Mouse (Mus musculus) kidney, embryonic 14.5 days (tissue): Measurements from ENCODE around the gene Lmo3. TPM values are rescaled to one million over a fixed set of nuclear protein-coding genes. Genes with fewer than 3 reads are reported as not detected.

Source experiments
- ATAC-seq: fragments of 200-750 bp; cut with Nextera tagmentation; 2 replicates; pipeline ENCODE4 v1.8.0; 2017; ENCODE audit warnings: moderate number of reproducible peaks, mild to moderate bottlenecking, moderate TSS enrichment, moderate library complexity; ENCODE audit not compliant: low FRiP score, low TSS enrichment
- H3K27ac ChIP-seq: fragments of 300-500 bp; sonication (generic); 2 replicates; pipeline ENCODE4 v1.5.1; 2014; ENCODE audit warnings: low read depth, mild to moderate bottlenecking, low read length, moderate library complexity, mixed read lengths
- H3K27me3 ChIP-seq: fragments of 300-500 bp; sonication (generic); 2 replicates; pipeline ENCODE4 v1.6.1; 2014; ENCODE audit warnings: mild to moderate bottlenecking, low read length; ENCODE audit not compliant: control insufficient read depth, insufficient read depth
- H3K36me3 ChIP-seq: fragments of 300-500 bp; sonication (generic); 2 replicates; pipeline ENCODE4 v1.6.1; 2014; ENCODE audit warnings: low read length, mixed read lengths; ENCODE audit not compliant: control insufficient read depth, insufficient read depth
- H3K4me1 ChIP-seq: fragments of 300-500 bp; sonication (generic); 2 replicates; pipeline ENCODE4 v1.6.1; 2014; ENCODE audit warnings: low read length, mixed read lengths; ENCODE audit not compliant: control insufficient read depth, insufficient read depth
- H3K4me2 ChIP-seq: fragments of 300-500 bp; sonication (generic); replicated peaks from 2 replicates; pipeline ENCODE4 v1.6.1; 2014; ENCODE audit warnings: low read depth, mild to moderate bottlenecking, low read length
- H3K4me3 ChIP-seq: fragments of 300-500 bp; sonication (generic); 2 replicates; pipeline ENCODE4 v1.5.1; 2014; ENCODE audit warnings: mild to moderate bottlenecking, low read length
- H3K9ac ChIP-seq: fragments of 300-500 bp; sonication (generic); 2 replicates; pipeline ENCODE4 v1.6.1; 2014; ENCODE audit warnings: low read depth, mild to moderate bottlenecking, low read length, moderate library complexity
- H3K9me3 ChIP-seq: fragments of 300-500 bp; sonication (generic); 2 replicates; pipeline ENCODE4 v1.6.1; 2016; ENCODE audit warnings: low read length; ENCODE audit not compliant: control insufficient read depth
- WGBS: fragments of 180-500 bp; shearing (Covaris S2); extraction: QIAGEN DNeasy Blood & Tissue Kit; methylation state at CpG from one replicate; pipeline ENCODE4 v1.1.7; 2014; 5-methylcytosine and 5-hydroxymethylcytosine counted together
- polyA plus RNA-seq: library from polyadenylated mRNA; unstranded; fragments of >200 nt; fragmentation: Nextera tagmentation; extraction: Ambion mirVana; gene quantifications from 2 replicates; pipeline ENCODE4 v1.2.1, GENCODE M21; 2014

The Lmo3 gene
- 0.41 and 0.84 TPM in 2 replicates for polyA plus RNA-seq

DNA sequence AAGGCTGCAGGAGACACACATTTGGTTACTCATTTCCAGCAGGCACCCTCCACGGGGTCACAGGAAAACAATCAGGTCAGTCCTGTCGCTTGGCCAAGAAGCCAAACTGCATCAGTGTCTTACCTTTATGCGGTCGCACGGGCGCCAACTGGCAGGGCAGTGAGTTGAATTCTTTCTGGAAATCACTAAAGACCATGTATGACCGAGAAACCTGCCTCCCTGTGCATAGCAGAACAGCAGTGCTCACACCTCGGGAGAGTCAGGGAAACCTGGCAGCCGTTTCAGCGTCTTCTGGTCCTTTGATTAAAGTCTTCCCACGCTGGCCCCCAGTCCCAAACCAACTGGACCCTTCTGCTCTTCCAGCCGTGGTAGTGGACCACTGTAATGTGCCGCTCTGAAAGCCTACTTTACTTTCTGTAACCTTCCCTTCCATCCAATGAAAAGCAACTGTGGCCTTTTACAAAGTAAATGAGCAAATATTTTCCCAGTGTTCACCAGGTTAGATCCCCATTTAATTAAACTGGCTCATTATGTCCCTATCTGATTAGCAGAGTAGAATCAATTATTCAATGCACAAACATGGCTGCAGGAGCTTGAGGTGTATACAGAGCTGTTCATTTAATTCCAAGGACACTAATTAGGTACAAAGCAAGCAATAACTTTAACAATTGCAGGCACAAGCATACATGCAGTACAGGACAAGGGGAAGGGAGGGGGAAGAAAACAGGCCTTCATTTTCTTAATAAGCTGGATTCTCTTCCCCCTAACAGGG is at the start of gene Lmo3:
Lmo3 (minus strand) TSS at position 235 of the 772 bp plus-strand sequence.
- no peak within 1 kb of the TSS for H3K9ac ChIP-seq
- H3K4me2 ChIP-seq = no peak within 1 kb of the TSS
- H3K27ac ChIP-seq = no peak within 1 kb of the TSS
- no peaks in the 10 kb centered on the region for H3K9me3 ChIP-seq
- H3K4me1 ChIP-seq = no peaks in the 10 kb centered on the region
- H3K36me3 ChIP-seq = no peaks in the 10 kb centered on the region
- no peak for ATAC-seq
- H3K27me3 ChIP-seq = no peaks in the 10 kb centered on the region
- H3K4me3 ChIP-seq = no peak within 1 kb of the TSS
- 78% methylated on average over 13 of the region's 13 CpGs for WGBS

DNA sequence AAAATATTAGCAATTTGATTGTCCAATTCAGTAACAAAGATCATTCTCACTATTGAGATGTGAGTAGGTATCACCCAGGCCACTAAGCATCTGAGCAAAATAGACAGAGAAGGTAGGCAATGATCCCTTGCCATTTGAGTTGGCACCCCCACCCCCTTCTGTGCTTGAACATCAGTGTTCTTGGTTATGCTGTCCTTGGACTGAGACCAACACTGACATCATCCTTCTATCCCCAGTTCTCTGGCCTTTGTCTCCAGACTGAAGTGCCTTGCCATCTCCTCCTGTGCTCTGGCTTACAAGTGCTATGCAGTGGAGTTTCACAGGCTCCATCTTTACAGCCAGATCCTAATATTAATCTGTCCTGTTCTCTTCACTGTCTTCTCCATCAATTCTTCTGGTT is 39.0 kb upstream of the Lmo3 start:
- Histone ChIP-seq H3K27ac (no peak overlapping the region), H3K9me3 (no peaks in the 10 kb centered on the region), H3K4me3 (no peak overlapping the region), H3K27me3 (no peaks in the 10 kb centered on the region), H3K4me1 (no peaks in the 10 kb centered on the region), H3K9ac (no peak overlapping the region), H3K4me2 (no peak overlapping the region), H3K36me3 (no peaks in the 10 kb centered on the region)
- no peak for ATAC-seq

GRCm38 (mm10) chr6:138618396-138618795 is 36.6 kb upstream of the Lmo3 start:
- Histone ChIP-seq H3K9me3 (no peaks in the 10 kb centered on the region), H3K9ac (no peak overlapping the region), H3K4me2 (no peak overlapping the region), H3K27me3 (no peaks in the 10 kb centered on the region), H3K4me1 (no peaks in the 10 kb centered on the region), H3K36me3 (no peaks in the 10 kb centered on the region), H3K4me3 (no peak overlapping the region), H3K27ac (no peak overlapping the region)
- no peak for ATAC-seq
- 83% methylated on average over 3 of the region's 3 CpGs for WGBS

DNA sequence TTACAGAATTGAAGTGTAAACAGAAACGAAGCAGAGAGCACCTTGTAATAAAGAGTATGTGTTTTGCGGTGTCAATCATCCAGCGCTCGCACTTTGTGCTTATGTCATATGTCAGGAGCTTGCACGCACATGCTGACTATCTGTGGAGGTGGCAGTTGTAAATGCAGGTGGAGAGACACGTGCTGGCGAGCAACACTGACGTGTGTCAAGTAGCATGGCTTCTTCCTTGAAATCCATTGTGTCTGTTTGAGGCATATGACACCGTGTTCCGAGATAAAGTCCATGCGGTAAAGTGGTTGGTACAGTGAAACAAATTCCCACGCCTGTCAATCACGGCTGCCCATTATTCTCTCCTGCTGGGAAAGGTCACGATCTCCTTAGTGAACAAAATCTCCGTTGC is 15.2 kb upstream of the Lmo3 start:
- H3K4me3 ChIP-seq = no peak overlapping the region
- no peak overlapping the region for H3K27ac ChIP-seq
- ATAC-seq = no peak
- H3K9ac ChIP-seq = no peak overlapping the region
- no peaks in the 10 kb centered on the region for H3K9me3 ChIP-seq
- no peak overlapping the region for H3K4me2 ChIP-seq
- H3K4me1 ChIP-seq = no peaks in the 10 kb centered on the region
- no peaks in the 10 kb centered on the region for H3K27me3 ChIP-seq
- WGBS = 88% methylated on average over 15 of the region's 15 CpGs
- H3K36me3 ChIP-seq = no peaks in the 10 kb centered on the region

- H3K4me2 ChIP-seq = no peak overlapping the region
- H3K36me3 ChIP-seq = no peaks in the 10 kb centered on the region
- no peak overlapping the region for H3K27ac ChIP-seq
- H3K4me1 ChIP-seq = no peaks in the 10 kb centered on the region
- WGBS = 31% methylated on average over 10 of the region's 10 CpGs
- peak; percentile 69; the same call in 1 of the 2 replicates for ATAC-seq
- H3K4me3 ChIP-seq = no peak overlapping the region
- no peaks in the 10 kb centered on the region for H3K9me3 ChIP-seq
- H3K9ac ChIP-seq = no peak overlapping the region
- no peaks in the 10 kb centered on the region for H3K27me3 ChIP-seq
Measured at GRCm38 (mm10) chr6:138595991-138596698, 14.4 kb upstream of the Lmo3 start.

- 66% methylated on average over 8 of the region's 8 CpGs for WGBS
Measured at GRCm38 (mm10) chr6:138583314-138583713, 1.5 kb upstream of the Lmo3 start.

DNA sequence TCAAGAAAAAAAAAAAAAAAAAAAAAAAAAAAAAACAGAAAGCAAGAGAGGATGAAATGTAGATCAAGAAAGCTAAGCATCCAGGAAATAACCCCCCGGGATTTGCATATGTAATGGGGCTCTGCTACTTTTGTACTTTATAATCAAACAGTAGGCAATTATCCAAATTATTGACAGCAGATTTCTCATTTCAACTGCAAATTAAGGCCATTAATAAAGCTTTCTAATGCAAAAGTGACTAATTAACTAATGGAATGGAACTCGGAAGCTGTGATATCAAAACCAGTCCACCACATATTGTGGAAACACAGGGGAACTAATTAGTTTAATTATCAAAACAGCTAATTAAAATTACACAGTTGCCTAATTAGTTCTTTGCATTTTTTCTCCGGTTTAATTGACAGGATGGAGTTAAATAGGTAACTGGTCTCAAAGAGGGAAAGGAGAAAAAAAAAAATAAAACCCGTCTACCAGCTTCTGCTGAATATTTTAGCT is 785 bp upstream of the Lmo3 start:
- Histone ChIP-seq H3K27me3 (no peaks in the 10 kb centered on the region), H3K9me3 (no peaks in the 10 kb centered on the region), H3K4me1 (no peaks in the 10 kb centered on the region), H3K4me2 (no peak overlapping the region), H3K4me3 (no peak overlapping the region), H3K27ac (no peak overlapping the region), H3K36me3 (no peaks in the 10 kb centered on the region), H3K9ac (no peak overlapping the region)
- no peak for ATAC-seq
- 54% methylated on average over 4 of the region's 4 CpGs for WGBS

More at GRCm38 (mm10) chr6:138583314-138583713, 1.5 kb upstream of the Lmo3 start:
- no peak overlapping the region for H3K27ac ChIP-seq
- H3K9me3 ChIP-seq = no peaks in the 10 kb centered on the region
- H3K4me1 ChIP-seq = no peaks in the 10 kb centered on the region
- no peaks in the 10 kb centered on the region for H3K36me3 ChIP-seq
- ATAC-seq = peak; percentile 86; the same call in 1 of the 2 replicates
- no peak overlapping the region for H3K9ac ChIP-seq
- H3K4me3 ChIP-seq = no peak overlapping the region
- H3K27me3 ChIP-seq = no peaks in the 10 kb centered on the region
- H3K4me2 ChIP-seq = no peak overlapping the region

DNA sequence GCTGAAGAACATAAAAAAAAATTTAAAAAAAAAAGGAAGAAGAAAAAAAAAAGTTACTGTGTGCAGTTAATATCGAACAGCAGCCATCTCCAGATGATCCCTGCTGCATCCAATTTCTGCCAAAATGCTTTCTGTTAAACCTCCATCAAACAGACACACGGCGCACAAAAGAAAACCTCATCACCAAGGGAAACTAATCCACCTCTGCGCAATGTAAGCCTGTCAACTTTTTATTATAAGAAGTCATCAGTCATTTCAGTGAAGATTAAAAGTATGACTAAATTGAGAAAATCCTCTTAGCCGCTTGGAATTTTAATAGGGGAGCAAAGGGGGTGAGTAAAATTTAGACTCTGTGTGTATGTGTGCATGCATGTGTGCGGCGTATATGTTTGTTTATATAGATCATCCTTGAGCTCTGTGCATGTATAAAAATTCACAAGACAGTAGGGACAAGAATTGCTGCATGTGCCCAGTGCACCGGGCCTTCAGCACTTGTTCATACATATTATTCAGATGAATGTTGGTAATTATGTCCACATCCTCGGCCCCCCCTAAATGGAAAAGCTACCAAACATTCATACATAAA is 1.2 kb downstream of the Lmo3 start:
- WGBS = 91% methylated on average over 9 of the region's 9 CpGs
- Histone ChIP-seq H3K4me2 (no peak overlapping the region), H3K4me1 (no peaks in the 10 kb centered on the region), H3K9ac (no peak overlapping the region), H3K36me3 (no peaks in the 10 kb centered on the region), H3K27ac (no peak overlapping the region), H3K9me3 (no peaks in the 10 kb centered on the region), H3K4me3 (no peak overlapping the region), H3K27me3 (no peaks in the 10 kb centered on the region)
- no peak for ATAC-seq

- H3K4me3 ChIP-seq = no peak overlapping the region
- 90% methylated on average over 2 of the region's 2 CpGs for WGBS
- no peak overlapping the region for H3K27ac ChIP-seq
- H3K9me3 ChIP-seq = no peaks in the 10 kb centered on the region
- H3K27me3 ChIP-seq = no peaks in the 10 kb centered on the region
- no peak for ATAC-seq
- H3K4me2 ChIP-seq = no peak overlapping the region
- H3K4me1 ChIP-seq = no peaks in the 10 kb centered on the region
- no peak overlapping the region for H3K9ac ChIP-seq
- no peaks in the 10 kb centered on the region for H3K36me3 ChIP-seq
Measured at GRCm38 (mm10) chr6:138563416-138563815, 18.4 kb downstream of the Lmo3 start.
